ENCODE assay signal across 30 mouse cellular contexts in the genomic region with DNA sequence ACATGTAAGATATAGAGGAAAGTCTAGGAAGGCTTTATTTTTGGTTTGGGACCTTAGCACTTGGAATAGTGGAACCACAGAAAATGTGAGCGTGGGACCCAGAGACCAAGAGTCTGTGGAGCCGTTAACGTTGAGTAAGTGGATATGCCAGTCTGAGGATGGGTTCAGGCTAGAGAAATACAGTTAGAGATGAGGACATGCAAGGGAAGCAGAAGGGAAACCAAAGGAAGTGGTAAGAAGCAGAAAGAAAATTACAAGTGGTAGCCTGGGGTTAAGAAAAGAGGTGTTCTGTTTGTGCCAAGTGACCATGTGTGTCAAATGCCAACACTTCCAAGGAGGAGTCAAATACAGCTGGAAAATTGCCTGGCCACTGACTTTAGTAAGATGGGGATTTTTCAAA. TPM values are rescaled to one million over a fixed set of nuclear protein-coding genes. Genes with fewer than 3 reads are reported as not detected.
DNase-seq lines count a peak whose midpoint lies in the region; ATAC-seq and TF ChIP-seq lines count a peak whose summit lies in the region.
"Had no signal": no experiment of that assay in that cellular context is flagged by ENCODE, and none has a peak within 500 bp of the region (broad histone marks: within the 10 kb centered on the region; RNA-seq: fewer than 3 reads in every experiment).

No protein-coding gene starts in this region.

- no peaks in the 10 kb centered on the region for H3K36me3 ChIP-seq in liver, embryonic 15.5 days (replicated peaks)
- no peaks in the 10 kb centered on the region for H3K36me3 ChIP-seq in liver, embryonic 11.5 days (ENCODE audit: control insufficient read depth, insufficient read depth, low read length)
- no peaks in the 10 kb centered on the region for H3K36me3 ChIP-seq in hindbrain, embryonic 11.5 days (ENCODE audit: control insufficient read depth, insufficient read depth, low read length)
- H3K36me3 ChIP-seq: embryonic facial prominence, embryonic 10.5 days; forebrain, embryonic 10.5 days; heart, embryonic 10.5 days; limb, embryonic 12.5 days; liver, embryonic 12.5 days; neural tube, embryonic 13.5 days; stomach, embryonic 15.5 days had no signal

- H3K27me3 ChIP-seq in liver, embryonic 15.5 days: no peaks in the 10 kb centered on the region
- no peaks in the 10 kb centered on the region for H3K27me3 ChIP-seq in liver, embryonic 11.5 days (replicated peaks; ENCODE audit: control insufficient read depth, insufficient read depth, low read length)
- H3K27me3 ChIP-seq in hindbrain, embryonic 11.5 days (ENCODE audit: control insufficient read depth, insufficient read depth, low read length): no peaks in the 10 kb centered on the region
- H3K27me3 ChIP-seq: limb, embryonic 12.5 days; liver, embryonic 12.5 days; neural tube, embryonic 13.5 days; stomach, embryonic 15.5 days had no signal

- TF ChIP-seq CTCF in bone marrow, adult 2 months (IDR thresholded peaks at IDR 0.05; ENCODE audit: control insufficient read depth, insufficient read depth, low read length): no peak

- TF ChIP-seq POLR2A in bone marrow, adult 2 months (IDR thresholded peaks at IDR 0.05; ENCODE audit: borderline replicate concordance, control insufficient read depth, low read depth, low read length): no peak

- H3K27ac ChIP-seq in liver, embryonic 15.5 days (replicated peaks): 0 out of 2 replicates have a peak overlapping the region, but pooled peaks have one; percentile 14
- H3K27ac ChIP-seq in liver, embryonic 11.5 days (ENCODE audit: low read depth, low read length): no peak overlapping the region
- peak overlapping the region; percentile 51 for H3K27ac ChIP-seq in bone marrow, adult 2 months (ENCODE audit: control insufficient read depth, insufficient read depth, low read depth, low read length, poor library complexity)
- no peak overlapping the region for H3K27ac ChIP-seq in hindbrain, embryonic 11.5 days (ENCODE audit: low read depth, low read length)
- H3K27ac ChIP-seq: embryonic facial prominence, embryonic 10.5 days; forebrain, embryonic 10.5 days; heart, embryonic 10.5 days; hindbrain, embryonic 14.5 days; limb, embryonic 12.5 days; liver, embryonic 12.5 days; neural tube, embryonic 13.5 days; stomach, embryonic 15.5 days had no signal

- no peaks in the 10 kb centered on the region for H3K4me1 ChIP-seq in liver, embryonic 15.5 days (replicated peaks)
- H3K4me1 ChIP-seq in liver, embryonic 11.5 days (replicated peaks; ENCODE audit: control insufficient read depth, insufficient read depth, low read length): no peaks in the 10 kb centered on the region
- H3K4me1 ChIP-seq in bone marrow, adult 2 months (ENCODE audit: control insufficient read depth, insufficient read depth, low read length): peaks cover 3% of the 10 kb centered on the region; the same call in 1 of the 2 replicates
- H3K4me1 ChIP-seq in hindbrain, embryonic 11.5 days (replicated peaks; ENCODE audit: control insufficient read depth, insufficient read depth, low read length): no peaks in the 10 kb centered on the region
- H3K4me1 ChIP-seq: embryonic facial prominence, embryonic 10.5 days; forebrain, embryonic 10.5 days; heart, embryonic 10.5 days; limb, embryonic 12.5 days; liver, embryonic 12.5 days; neural tube, embryonic 13.5 days; stomach, embryonic 15.5 days had no signal

- no peak for ATAC-seq in liver, embryonic 15.5 days (ENCODE audit: insufficient read depth)
- ATAC-seq in liver, embryonic 11.5 days (replicated peaks; ENCODE audit: low FRiP score): no peak
- peak; percentile 49 for ATAC-seq in megakaryocyte, adult 5-6 weeks (ENCODE audit: poor library complexity, severe bottlenecking)
- no peak for ATAC-seq in hindbrain, embryonic 11.5 days (ENCODE audit: low FRiP score)
- ATAC-seq: forebrain, postnatal 0 days; inflammation-experienced regulatory T-cells, adult 6 months; liver, embryonic 12.5 days; midbrain, embryonic 16.5 days had no signal

- H3K9ac ChIP-seq in liver, embryonic 15.5 days: no peak overlapping the region
- H3K9ac ChIP-seq in liver, embryonic 11.5 days (ENCODE audit: low read depth, low read length): no peak overlapping the region
- no peak overlapping the region for H3K9ac ChIP-seq in hindbrain, embryonic 11.5 days (ENCODE audit: low read depth, low read length)
- H3K9ac ChIP-seq: forebrain, postnatal 0 days; hindbrain, embryonic 14.5 days; limb, embryonic 12.5 days; liver, embryonic 12.5 days; neural tube, embryonic 13.5 days; stomach, embryonic 15.5 days had no signal

- H3K9me3 ChIP-seq in liver, embryonic 15.5 days (replicated peaks): no peaks in the 10 kb centered on the region
- H3K9me3 ChIP-seq in liver, embryonic 11.5 days (ENCODE audit: control insufficient read depth, low read length): no peaks in the 10 kb centered on the region
- no peaks in the 10 kb centered on the region for H3K9me3 ChIP-seq in hindbrain, embryonic 11.5 days (ENCODE audit: control insufficient read depth, low read length)
- H3K9me3 ChIP-seq: forebrain, embryonic 10.5 days; heart, embryonic 10.5 days; limb, embryonic 12.5 days; liver, embryonic 12.5 days; stomach, embryonic 15.5 days had no signal

- no peak overlapping the region for H3K4me3 ChIP-seq in liver, embryonic 15.5 days (replicated peaks)
- no peak overlapping the region for H3K4me3 ChIP-seq in liver, embryonic 11.5 days (ENCODE audit: low read depth, low read length)
- no peak overlapping the region for H3K4me3 ChIP-seq in bone marrow, adult 2 months (replicated peaks; ENCODE audit: control insufficient read depth, low read depth, low read length)
- no peak overlapping the region for H3K4me3 ChIP-seq in hindbrain, embryonic 11.5 days (ENCODE audit: low read depth, low read length)
- H3K4me3 ChIP-seq: embryonic facial prominence, embryonic 10.5 days; forebrain, embryonic 10.5 days; heart, embryonic 10.5 days; limb, embryonic 12.5 days; liver, embryonic 12.5 days; myocyte; neural tube, embryonic 13.5 days; stomach, embryonic 15.5 days had no signal

- WGBS in liver, embryonic 15.5 days (ENCODE audit: insufficient replicate concordance): 62% methylated on average over 3 of the region's 3 CpGs
- WGBS in liver, embryonic 11.5 days: 87% methylated on average over 3 of the region's 3 CpGs
- 15% methylated on average over 3 of the region's 3 CpGs for WGBS in bone marrow, adult 2 months
- WGBS in hindbrain, embryonic 11.5 days: 96% methylated on average over 3 of the region's 3 CpGs

- no peak for DNase-seq in liver, embryonic 11.5 days (ENCODE audit: low spot score)
- DNase-seq in 3T3-L1 (ENCODE audit: low read depth, low spot score): peak; percentile 46
- DNase-seq in hindbrain, embryonic 11.5 days (ENCODE audit: low spot score): no peak
- no peak for DNase-seq in left cerebral cortex, adult 9 months (ENCODE audit: low spot score in 2 of 2)
- DNase-seq: adrenal gland, postnatal 14 days; cerebellum, adult 11 months; cerebellum, adult 9-11 months; forebrain, postnatal 0 days; kidney, postnatal 14 days; lung, adult 2 months had no signal

- no peak overlapping the region for H3K4me2 ChIP-seq in liver, embryonic 15.5 days
- H3K4me2 ChIP-seq in liver, embryonic 11.5 days: no peak overlapping the region
- H3K4me2 ChIP-seq in hindbrain, embryonic 11.5 days (replicated peaks; ENCODE audit: low read depth, low read length): no peak overlapping the region
- H3K4me2 ChIP-seq: hindbrain, embryonic 14.5 days; limb, embryonic 12.5 days; liver, embryonic 12.5 days; neural tube, embryonic 13.5 days; stomach, embryonic 15.5 days had no signal

RNA-seq across cellular contexts. Expression of gene Ifngr1, which starts 29.2 kb away (rescaled TPM):
- 41.9 and 44.0 TPM in 2 replicates for polyA plus RNA-seq in liver, embryonic 15.5 days (2015; fragmentation: Nextera tagmentation; extraction: Ambion mirVana)
- 53.7 and 61.1 TPM in 2 replicates for polyA plus RNA-seq in liver, embryonic 11.5 days (2014; fragmentation: Nextera tagmentation; extraction: Ambion mirVana)
- 32.1 and 78.0 TPM in 2 replicates for polyA plus RNA-seq in bone marrow, adult 2 months (2011; ENCODE audit: insufficient read depth, insufficient read length, low replicate concordance, missing spikeins)
- total RNA-seq in megakaryocyte, adult 5-6 weeks (2015): 314 and 331 TPM in 2 replicates
- 241 and 246 TPM in 2 replicates for total RNA-seq in megakaryocyte, adult 5-6 weeks (2017)
- polyA plus RNA-seq in hindbrain, embryonic 11.5 days (2014; fragmentation: Nextera tagmentation; extraction: Ambion mirVana): 30.0 and 31.4 TPM in 2 replicates

RNA-seq across cellular contexts. Expression of gene Il22ra2, which starts 59.2 kb away (rescaled TPM):
- polyA plus RNA-seq in liver, embryonic 15.5 days (2015; fragmentation: Nextera tagmentation; extraction: Ambion mirVana): 0.05 TPM in 1 of 2 replicates, not detected in the other
- polyA plus RNA-seq in liver, embryonic 11.5 days (2014; fragmentation: Nextera tagmentation; extraction: Ambion mirVana): not detected in 2 replicates
- polyA plus RNA-seq in bone marrow, adult 2 months (2011; ENCODE audit: insufficient read depth, insufficient read length, low replicate concordance, missing spikeins): not detected in 2 replicates
- 0.07 and 0.87 TPM in 2 replicates for total RNA-seq in megakaryocyte, adult 5-6 weeks (2015)
- total RNA-seq in megakaryocyte, adult 5-6 weeks (2017): 0.73 TPM in 1 of 2 replicates, not detected in the other
- polyA plus RNA-seq in hindbrain, embryonic 11.5 days (2014; fragmentation: Nextera tagmentation; extraction: Ambion mirVana): not detected in 2 replicates
- total RNA-seq: forebrain, postnatal 0 days; gastrocnemius, postnatal 36 days; heart, postnatal 14 days; layer of hippocampus, adult 18-20 months; layer of hippocampus, postnatal 25 days; left cerebral cortex, postnatal 14 days had no signal
- polyA plus RNA-seq: cortical plate, adult 2 months; embryonic facial prominence, embryonic 10.5 days; forebrain, embryonic 10.5 days; forebrain, postnatal 0 days; heart, embryonic 10.5 days; hindbrain, embryonic 14.5 days; limb, embryonic 12.5 days; liver, embryonic 12.5 days; midbrain, embryonic 16.5 days; myocyte; neural tube, embryonic 13.5 days had no signal

Comparison
In these comparisons a context has a peak if more than half of its experiments do, and no peak if none do; other contexts are left out.
1. H3K27ac ChIP-seq: peak in liver, embryonic 15.5 days (single experiment) and bone marrow, adult 2 months (single experiment); none in liver, embryonic 11.5 days (single experiment) and hindbrain, embryonic 11.5 days (single experiment).